Mouse (Mus musculus) T-helper 1 cell (primary cell): ENCODE measurements at regions not wholly inside any gene's neighbourhood (a gene's known extent, or its start where the extent isn't known, plus 50 kb on each side); places are given as distances from the start of the nearest gene placed in this dataset.

Experiments
- in situ Hi-C: fragments of 300-600 bp; cut with MboI, MseI; formaldehyde crosslinking; loops from one replicate; pipeline ENCODE4 v1.15.1; 2025; ENCODE audit warnings: high pct_unique_total_duplicates

GRCm38 (mm10) chr13:59964981-59965380 is 142.0 kb upstream of the Tut7 start:
- in situ Hi-C loops = no loop called here

- in situ Hi-C loops = no loop called here
Measured at GRCm38 (mm10) chr13:59962676-59963664, 140.0 kb upstream of the Tut7 start.

GRCm38 (mm10) chr13:59956441-59956840 is 133.5 kb upstream of the Tut7 start:
- in situ Hi-C loops = no loop called here

- in situ Hi-C loops = no loop called here
Measured at GRCm38 (mm10) chr13:59952809-59953208, 129.9 kb upstream of the Tut7 start.

GRCm38 (mm10) chr13:59952116-59952515 is 129.2 kb upstream of the Tut7 start:
- in situ Hi-C loops = no loop called here

GRCm38 (mm10) chr13:59950281-59950680 is 127.3 kb upstream of the Tut7 start:
- in situ Hi-C loops = no loop called here

- in situ Hi-C loops = no loop called here
Measured at GRCm38 (mm10) chr13:59949471-59949870, 126.5 kb upstream of the Tut7 start.

- in situ Hi-C loops = no loop called here
Measured at GRCm38 (mm10) chr13:59948496-59949138, 125.7 kb upstream of the Tut7 start.

GRCm38 (mm10) chr13:59947461-59947860 is 124.5 kb upstream of the Tut7 start:
- in situ Hi-C loops = no loop called here

GRCm38 (mm10) chr13:59946509-59946908 is 123.6 kb upstream of the Tut7 start:
- in situ Hi-C loops = no loop called here

- in situ Hi-C loops = no loop called here
Measured at GRCm38 (mm10) chr13:59945631-59946030, 122.7 kb upstream of the Tut7 start.

- in situ Hi-C loops = no loop called here
Measured at GRCm38 (mm10) chr13:59943602-59944140, 120.7 kb upstream of the Tut7 start.

- in situ Hi-C loops = no loop called here
Measured at GRCm38 (mm10) chr13:59943020-59943419, 120.1 kb upstream of the Tut7 start.

- in situ Hi-C loops = no loop called here
Measured at GRCm38 (mm10) chr13:59941519-59941918, 118.6 kb upstream of the Tut7 start.

GRCm38 (mm10) chr13:59940414-59941205 is 117.7 kb upstream of the Tut7 start:
- in situ Hi-C loops = no loop called here

- in situ Hi-C loops = no loop called here
Measured at GRCm38 (mm10) chr13:59939886-59940285, 116.9 kb upstream of the Tut7 start.

- in situ Hi-C loops = no loop called here
Measured at GRCm38 (mm10) chr13:59937147-59937546, 114.2 kb upstream of the Tut7 start.

GRCm38 (mm10) chr13:59934556-59934955 is 111.6 kb upstream of the Tut7 start:
- in situ Hi-C loops = no loop called here

GRCm38 (mm10) chr13:59934093-59934492 is 111.1 kb upstream of the Tut7 start:
- in situ Hi-C loops = no loop called here

GRCm38 (mm10) chr13:59927379-59928111 is 104.6 kb upstream of the Tut7 start:
- in situ Hi-C loops = no loop called here
